Mouse (Mus musculus) kidney, postnatal 14 days (tissue): ENCODE measurements at regions not wholly inside any gene's neighbourhood (a gene's known extent, or its start where the extent isn't known, plus 50 kb on each side); places are given as distances from the start of the nearest gene placed in this dataset.

Source experiments
- DNase-seq: peaks from one replicate; pipeline ENCODE4 v3.0.0; 2022; ENCODE audit warnings: mixed read lengths

DNA sequence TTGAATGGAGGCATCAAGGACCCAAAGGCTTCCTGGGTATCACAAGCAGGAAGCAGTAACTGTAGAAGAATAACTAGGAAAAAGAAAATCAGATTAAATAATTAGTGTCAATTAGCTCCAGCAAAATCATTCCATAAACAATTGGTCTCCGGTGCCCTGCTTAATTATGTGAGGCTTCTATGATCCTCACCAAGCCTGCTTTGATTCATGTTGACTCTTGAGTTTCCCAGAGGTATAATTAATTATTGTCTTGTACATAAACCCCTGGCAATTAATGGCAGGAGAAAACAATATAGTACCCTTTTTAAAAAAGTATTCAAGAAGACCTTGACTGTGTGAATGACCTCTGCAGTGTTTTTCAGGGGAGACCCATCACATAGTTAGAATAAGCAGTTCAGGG lies 61.5 kb upstream of the Sp8 start:
- no peak for DNase-seq

- DNase-seq = no peak
Measured at GRCm38 (mm10) chr12:118781978-118782377, 64.2 kb upstream of the Sp8 start.

GRCm38 (mm10) chr12:118775463-118776064 lies 70.6 kb upstream of the Sp8 start:
- no peak for DNase-seq

- no peak for DNase-seq
Measured at GRCm38 (mm10) chr12:118772790-118773189, 73.3 kb upstream of the Sp8 start.

DNA sequence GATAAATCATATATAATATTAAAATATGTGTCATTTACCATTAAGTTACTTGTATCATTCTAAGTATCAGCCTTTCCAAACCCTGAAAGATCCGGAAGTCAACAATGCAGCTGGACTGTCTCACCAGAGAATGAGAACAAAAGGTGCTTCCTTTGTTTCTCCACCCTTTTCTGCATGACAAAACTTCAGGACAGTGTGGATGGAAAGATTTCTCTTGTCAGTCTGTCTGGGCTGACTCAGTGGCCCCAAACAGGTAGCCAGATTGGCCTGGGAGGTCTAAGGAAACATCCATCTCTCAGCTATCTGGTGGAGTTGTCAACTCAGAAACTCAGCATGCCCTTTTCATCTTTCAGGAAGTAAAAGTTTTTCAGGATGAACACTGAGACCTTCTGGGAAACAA lies 79.7 kb upstream of the Sp8 start:
- DNase-seq = no peak

DNA sequence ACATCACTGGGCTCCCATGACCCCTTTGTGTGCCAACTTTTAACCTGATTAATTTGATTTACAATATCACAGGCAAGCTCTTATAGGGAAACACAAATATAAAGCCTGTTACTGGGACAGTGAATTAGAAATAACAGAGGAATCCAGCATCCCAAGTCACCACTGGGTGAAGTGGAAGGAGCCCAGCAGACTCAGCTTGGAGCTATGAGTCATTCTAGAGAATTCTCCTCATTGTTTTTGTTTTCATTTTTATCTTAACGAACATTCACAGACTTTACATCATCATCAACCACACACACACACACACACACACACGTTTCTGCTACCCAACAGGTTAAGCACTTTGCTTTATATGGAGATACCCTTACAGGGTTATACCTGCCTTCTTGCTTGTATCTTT lies 92.1 kb upstream of the Sp8 start:
- no peak for DNase-seq

- no peak for DNase-seq
Measured at GRCm38 (mm10) chr12:118739103-118739502, 107.0 kb upstream of the Sp8 start.

- DNase-seq = no peak
Measured at GRCm38 (mm10) chr12:118725891-118726290, 120.2 kb upstream of the Sp8 start.

DNA sequence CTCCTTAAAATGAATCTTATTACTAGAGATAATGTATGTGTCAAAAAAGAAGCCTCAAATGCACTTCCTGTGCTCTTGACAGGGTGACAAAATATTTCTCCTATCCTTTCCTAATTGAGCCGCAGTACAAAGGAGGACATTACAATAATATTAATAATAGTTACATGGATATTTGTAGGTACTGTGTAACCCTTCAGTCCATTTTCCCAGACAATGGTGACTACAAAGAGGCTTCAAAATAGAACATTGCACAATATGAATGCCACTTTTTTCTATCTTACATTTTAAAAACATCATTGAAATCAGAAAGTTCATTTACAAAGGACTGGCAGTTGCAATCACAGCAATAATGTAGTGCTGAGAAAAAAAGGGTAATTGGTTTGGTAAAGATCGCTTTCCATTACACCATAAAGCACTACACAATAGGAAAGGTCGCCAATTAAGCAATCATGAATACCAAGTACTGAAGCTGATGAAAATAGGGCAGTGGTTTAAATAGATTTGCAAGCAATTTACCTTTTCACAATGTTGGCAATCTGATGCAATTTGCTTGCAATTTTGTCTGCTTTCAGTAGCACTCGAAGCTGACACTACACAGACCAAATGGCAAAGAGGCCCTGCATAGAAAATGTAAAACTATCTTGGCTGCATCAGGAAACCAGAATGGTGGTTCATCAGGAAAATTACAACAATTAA lies 126.1 kb upstream of the Sp8 start:
- no peak for DNase-seq

- DNase-seq = no peak
Measured at GRCm38 (mm10) chr12:118716824-118717223, 129.3 kb upstream of the Sp8 start.

GRCm38 (mm10) chr12:118706626-118707025 lies 139.5 kb upstream of the Sp8 start:
- DNase-seq = no peak

DNA sequence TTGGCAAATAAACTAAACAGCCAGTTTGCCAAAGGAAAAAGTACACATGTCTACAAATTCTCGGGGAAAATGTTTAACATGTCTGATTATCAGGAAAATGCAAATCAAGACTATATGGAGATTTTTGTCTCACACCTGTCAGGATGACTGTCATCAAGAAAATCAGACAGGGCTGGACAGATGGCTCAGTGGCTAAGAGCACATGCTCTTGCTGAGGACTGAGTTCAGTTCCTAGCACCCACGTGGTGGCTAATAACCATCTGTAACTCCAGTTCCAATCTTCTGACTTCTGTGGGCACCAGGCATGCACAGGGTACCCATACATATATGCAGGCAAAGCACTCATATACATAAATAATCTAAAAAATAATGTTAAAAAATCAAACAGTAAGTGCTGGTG lies 141.3 kb upstream of the Sp8 start:
- no peak for DNase-seq

GRCm38 (mm10) chr12:118703730-118704129 lies 142.4 kb upstream of the Sp8 start:
- no peak for DNase-seq

GRCm38 (mm10) chr12:118703068-118703662 lies 143.0 kb upstream of the Sp8 start:
- peak; percentile 9 for DNase-seq

DNA sequence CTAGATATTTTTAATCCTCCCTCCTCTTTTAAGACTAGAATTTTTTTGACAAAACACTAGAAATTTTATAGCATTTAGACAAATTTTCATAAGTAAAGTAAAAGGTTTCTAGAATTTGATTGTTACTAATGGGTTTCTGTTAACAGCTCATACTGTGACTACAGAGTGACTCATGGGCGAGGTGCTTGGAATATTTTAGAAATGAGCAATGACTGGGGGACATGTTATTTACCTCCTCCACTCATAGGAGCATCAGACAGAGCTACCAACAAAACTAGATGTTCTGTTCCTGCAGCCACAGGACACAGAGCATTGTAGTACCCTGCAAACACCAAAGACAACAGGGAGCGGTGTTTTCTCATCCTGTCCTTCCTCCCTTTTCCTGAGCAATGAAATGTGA lies 144.3 kb upstream of the Sp8 start:
- no peak for DNase-seq

DNA sequence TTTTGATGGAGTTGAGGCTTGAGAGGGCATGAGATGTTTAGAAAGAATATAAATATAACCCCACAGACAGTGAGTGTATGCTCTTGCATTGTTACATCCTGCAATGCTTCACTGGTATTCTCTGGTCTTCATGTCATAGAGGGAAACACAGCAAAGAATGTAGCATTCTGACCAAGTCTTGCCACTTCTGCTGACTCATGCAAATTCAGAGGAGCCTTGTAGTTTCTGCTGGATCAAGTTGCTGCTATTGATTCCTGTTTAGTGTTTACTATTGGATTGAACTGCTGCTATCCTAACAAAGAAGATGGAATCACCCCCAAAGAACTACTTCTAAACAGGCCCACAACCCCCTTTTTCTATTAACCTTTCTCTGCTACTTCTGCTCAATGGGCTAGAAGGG lies 148.0 kb upstream of the Sp8 start:
- no peak for DNase-seq

DNA sequence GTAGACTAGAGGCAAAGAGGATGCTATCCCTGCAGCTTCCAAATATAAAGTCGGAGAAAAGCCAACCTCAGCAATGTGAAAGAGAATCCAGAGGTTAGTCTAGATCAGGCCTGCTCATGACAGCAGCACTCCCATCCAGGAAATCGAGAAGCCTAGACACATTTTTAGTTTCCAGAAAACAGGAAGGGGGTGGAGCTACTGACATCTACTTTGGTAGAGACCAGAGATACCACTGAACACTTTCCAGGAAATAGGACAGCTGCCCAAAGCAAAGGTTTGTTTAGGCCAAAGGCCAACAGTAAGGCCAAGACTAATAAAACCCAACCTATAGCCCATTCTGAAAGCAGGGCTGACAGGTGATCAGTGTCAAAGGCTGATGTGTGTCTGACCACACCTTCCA lies 151.4 kb upstream of the Sp8 start:
- DNase-seq = no peak

GRCm38 (mm10) chr12:118682902-118683301 lies 163.2 kb upstream of the Sp8 start:
- DNase-seq = no peak

- no peak for DNase-seq
Measured at GRCm38 (mm10) chr12:118677989-118678388, 168.1 kb upstream of the Sp8 start.

GRCm38 (mm10) chr12:118661575-118661974 lies 184.6 kb upstream of the Sp8 start:
- DNase-seq = no peak

- DNase-seq = no peak
Measured at GRCm38 (mm10) chr12:118661214-118661486, 185.0 kb upstream of the Sp8 start.

DNA sequence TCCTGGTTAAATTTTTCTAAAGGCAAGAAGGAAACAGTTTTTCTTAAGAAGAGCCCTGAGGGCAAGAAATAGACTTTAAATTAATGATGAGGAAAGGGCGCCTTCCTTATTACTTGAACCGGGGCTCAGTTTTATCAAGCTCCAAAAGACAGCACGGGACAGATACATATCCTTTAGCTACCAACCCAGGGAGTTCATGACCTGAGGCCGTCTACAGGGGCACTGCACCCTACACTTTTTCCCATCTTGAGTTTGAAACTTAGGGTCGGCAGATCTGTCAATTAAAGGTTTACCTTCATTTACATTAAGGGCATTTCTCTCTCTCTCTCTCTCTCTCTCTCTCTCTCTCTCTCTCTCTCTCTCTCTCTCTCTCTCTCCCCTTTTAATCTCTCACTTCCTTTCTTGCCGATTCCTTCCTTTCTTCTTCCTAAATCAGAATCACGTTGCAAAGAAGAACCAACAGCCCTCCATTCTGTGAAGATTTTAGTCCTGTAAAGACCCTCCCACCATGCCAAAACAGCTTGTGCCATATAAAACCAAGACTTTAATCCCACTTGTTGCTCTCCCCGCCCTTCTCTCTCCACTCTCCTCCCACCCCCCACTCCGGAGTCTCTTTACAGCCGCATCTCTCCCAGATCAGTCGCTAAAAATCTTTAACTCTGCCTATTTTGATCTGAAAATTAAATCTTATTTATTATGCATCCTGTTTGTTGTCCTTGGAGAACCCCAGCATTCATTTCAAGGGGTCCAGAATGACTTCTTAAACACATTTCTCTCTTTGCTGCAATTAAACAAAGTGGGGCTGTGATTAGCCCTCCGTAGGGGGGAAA lies 185.5 kb upstream of the Sp8 start:
- DNase-seq = no peak

DNA sequence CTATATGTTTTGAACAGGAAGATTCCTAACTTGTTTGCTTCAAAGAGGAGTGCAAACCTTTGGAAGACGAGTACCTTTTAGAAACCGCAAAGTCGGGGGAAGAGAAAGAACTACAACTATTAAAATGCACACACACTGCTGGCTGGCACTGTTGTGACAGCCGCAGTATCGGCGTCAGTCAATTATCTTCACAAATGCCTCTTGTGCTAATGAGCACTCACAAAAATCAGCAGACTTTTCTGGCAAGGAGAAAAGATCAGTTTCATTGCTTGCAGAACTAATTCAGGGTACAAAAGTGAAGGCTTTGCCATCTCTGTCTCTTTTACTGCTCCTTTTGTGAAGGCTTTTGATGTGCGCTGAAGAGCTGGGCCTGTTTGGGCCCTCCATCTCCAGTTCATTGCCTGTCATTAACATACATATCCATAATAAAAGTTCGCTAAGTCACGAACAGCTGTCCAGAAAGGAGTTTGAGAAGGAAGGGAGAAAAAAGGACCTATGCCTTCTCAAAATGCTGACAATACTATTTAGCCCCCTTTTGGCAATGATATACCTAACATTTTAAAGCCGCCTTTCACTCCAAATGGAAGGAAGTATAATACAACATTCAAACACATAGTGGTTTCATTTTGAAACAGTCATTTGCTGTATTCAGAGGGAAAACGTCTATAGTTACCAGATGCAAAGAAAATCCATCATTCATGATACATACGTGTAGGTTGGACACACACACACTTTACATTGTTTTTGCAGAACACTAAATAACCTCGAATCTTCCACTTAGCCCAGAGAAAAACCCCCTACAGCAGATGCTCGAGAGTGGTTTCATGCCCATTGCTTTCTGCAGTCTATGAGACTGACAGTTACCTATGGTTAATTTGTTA lies 186.6 kb upstream of the Sp8 start:
- DNase-seq = no peak
